Mouse (Mus musculus): ENCODE results near the gene Sclt1. TPM values are rescaled to one million over a fixed set of nuclear protein-coding genes. Genes with fewer than 3 reads are reported as not detected.

Gene Sclt1
- polyA plus RNA-seq, 1 experiment = 4.7 TPM

DNA sequence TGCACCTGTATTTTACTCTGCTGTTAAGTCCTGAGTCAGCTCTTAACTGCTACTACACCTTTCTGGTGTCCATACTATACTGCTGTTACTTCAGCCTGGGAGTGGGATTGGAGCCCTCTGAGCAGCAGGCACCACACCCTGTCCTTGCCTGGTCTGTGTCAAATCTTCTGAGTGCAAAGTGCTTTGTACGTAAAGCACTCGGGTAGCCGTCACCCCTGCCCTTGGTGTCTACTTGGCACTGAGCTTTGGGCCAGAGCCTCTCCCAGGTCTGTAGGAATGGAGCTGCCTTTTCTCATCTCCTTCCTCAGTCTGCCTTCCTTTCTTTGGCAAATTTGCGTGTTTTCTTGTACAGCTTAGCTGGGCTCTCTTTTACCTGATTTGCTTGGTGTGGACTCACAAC, 152.3 kb downstream of the Sclt1 start:
- H3K4me1 ChIP-seq (ENCODE audit: control insufficient read depth, insufficient read depth, low read length) = no peaks in the 10 kb centered on the region
- no peak for DNase-seq
- no peak for TF ChIP-seq POLR2A (IDR thresholded peaks at IDR 0.05; ENCODE audit: borderline replicate concordance, extremely low read depth, low read depth, low read length)
- TF ChIP-seq CTCF (IDR thresholded peaks at IDR 0.05; ENCODE audit: insufficient read depth, low read length) = no peak
- no peak overlapping the region for H3K4me3 ChIP-seq (replicated peaks; ENCODE audit: extremely low read depth, low read depth, low read length)
- 90% methylated on average over 4 of the region's 4 CpGs for WGBS

DNA sequence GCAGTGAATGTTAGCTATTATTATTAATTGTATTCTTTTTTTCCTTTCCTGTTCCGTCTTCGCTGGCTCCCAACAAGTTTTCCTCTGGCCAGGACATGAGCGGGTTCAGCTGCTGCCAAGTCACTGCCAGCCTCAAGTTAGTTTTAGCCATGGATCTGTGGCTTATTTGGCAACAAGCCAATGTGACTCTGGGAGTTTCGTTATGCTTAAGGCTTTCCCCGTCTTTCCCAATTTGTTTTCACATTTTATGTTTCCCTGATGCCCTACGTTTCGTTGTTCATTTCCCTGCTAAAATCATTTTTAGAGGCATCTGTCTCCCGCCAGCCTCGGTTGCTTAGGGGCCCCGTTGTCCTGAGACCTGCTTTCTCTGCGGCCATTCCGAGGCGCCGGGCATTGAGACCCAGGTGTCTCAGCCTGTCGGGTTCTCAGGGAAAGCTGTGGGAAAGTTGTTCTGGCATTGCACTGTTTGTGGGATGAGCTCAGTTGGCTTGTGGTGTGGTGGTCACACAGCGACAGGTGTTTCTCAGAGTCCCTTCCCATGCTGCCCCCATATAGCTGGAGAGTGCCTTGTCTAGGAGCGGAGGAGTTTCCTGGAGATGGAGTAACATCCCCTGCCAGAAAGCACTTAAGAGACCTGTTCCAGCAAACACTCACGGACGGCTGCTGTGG, 152.9 kb downstream of the Sclt1 start:
- Histone ChIP-seq H3K4me3 (replicated peaks; ENCODE audit: extremely low read depth, low read depth, low read length) (no peak overlapping the region), H3K4me1 (ENCODE audit: control insufficient read depth, insufficient read depth, low read length) (no peaks in the 10 kb centered on the region)
- 79% methylated on average over 19 of the region's 19 CpGs for WGBS
- no peak for DNase-seq
- no peak for TF ChIP-seq CTCF (IDR thresholded peaks at IDR 0.05; ENCODE audit: insufficient read depth, low read length)
- no peak for TF ChIP-seq POLR2A (IDR thresholded peaks at IDR 0.05; ENCODE audit: borderline replicate concordance, extremely low read depth, low read depth, low read length)

DNA sequence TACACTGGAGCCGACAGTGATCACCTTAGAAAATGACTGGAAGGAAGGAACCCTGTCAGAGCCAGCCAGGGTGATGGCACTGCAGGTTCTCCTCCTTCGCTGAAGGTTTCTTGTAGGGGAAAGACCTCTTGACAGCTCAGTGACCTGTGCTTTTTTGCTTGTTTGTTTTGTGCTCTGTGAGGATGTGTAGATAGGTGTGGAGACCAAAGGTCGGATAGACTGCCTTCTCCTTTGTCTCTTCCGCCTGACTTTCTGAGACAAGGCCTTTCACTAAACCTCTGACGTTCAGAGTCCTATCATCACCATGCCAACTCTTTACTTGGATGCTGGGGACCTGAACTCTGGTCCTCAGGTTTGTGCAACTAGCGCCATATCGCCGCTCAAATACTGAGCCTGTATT, 153.8 kb downstream of the Sclt1 start:
- 83% methylated on average over 8 of the region's 8 CpGs for WGBS
- no peak overlapping the region for H3K4me3 ChIP-seq (replicated peaks; ENCODE audit: extremely low read depth, low read depth, low read length)
- H3K4me1 ChIP-seq (ENCODE audit: control insufficient read depth, insufficient read depth, low read length) = no peaks in the 10 kb centered on the region
- TF ChIP-seq CTCF (IDR thresholded peaks at IDR 0.05; ENCODE audit: insufficient read depth, low read length) = no peak
- no peak for TF ChIP-seq POLR2A (IDR thresholded peaks at IDR 0.05; ENCODE audit: borderline replicate concordance, extremely low read depth, low read depth, low read length)
- DNase-seq = no peak

DNA sequence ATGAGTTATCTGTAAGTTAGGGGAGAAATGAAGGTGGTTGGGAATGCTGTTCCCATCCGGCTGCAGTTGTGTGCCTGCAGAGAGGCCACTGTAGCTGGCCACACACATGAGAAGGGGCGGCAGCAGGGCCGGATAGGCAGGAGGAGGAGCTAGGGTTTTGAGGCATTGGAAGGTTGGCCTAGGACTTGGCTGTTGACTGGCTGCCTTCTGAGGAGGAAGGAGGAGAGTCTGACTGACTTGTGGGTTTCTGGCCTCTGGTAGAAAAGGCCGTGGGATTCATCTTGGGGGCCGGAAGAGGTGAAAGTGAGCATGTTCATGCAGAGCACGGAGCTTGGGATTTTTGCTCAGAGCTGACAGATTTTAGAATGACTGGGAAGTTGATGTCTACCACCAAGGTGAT, 154.7 kb downstream of the Sclt1 start:
- WGBS = 51% methylated on average over 6 of the region's 6 CpGs
- Histone ChIP-seq H3K4me1 (ENCODE audit: control insufficient read depth, insufficient read depth, low read length) (no peaks in the 10 kb centered on the region), H3K4me3 (replicated peaks; ENCODE audit: extremely low read depth, low read depth, low read length) (no peak overlapping the region)
- no peak for DNase-seq
- TF ChIP-seq CTCF (IDR thresholded peaks at IDR 0.05; ENCODE audit: insufficient read depth, low read length) (no peak), POLR2A (IDR thresholded peaks at IDR 0.05; ENCODE audit: borderline replicate concordance, extremely low read depth, low read depth, low read length) (no peak)

DNA sequence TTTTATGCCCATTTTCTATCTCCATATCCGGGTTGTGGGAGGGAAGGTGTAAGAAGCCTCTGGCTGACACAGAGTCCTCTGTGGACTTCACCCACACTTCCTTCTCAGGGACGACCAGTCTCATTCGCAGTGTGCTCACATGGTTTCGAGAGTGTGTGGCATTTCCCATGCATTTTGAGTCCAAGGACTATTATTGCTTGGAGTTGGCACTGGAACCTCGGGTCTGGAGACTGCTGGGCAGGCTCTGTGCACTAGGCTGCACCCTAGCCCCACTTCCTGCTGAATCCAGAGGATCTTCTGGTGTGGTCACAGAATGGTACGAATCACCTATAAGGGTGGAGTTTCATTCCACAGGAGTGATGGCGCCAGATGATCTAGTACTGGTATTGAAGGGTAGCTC, 155.4 kb downstream of the Sclt1 start:
- Histone ChIP-seq H3K4me1 (ENCODE audit: control insufficient read depth, insufficient read depth, low read length) (no peaks in the 10 kb centered on the region), H3K4me3 (replicated peaks; ENCODE audit: extremely low read depth, low read depth, low read length) (no peak overlapping the region)
- TF ChIP-seq CTCF (IDR thresholded peaks at IDR 0.05; ENCODE audit: insufficient read depth, low read length) = no peak
- no peak for TF ChIP-seq POLR2A (IDR thresholded peaks at IDR 0.05; ENCODE audit: borderline replicate concordance, extremely low read depth, low read depth, low read length)
- WGBS = 63% methylated on average over 7 of the region's 7 CpGs
- no peak for DNase-seq

DNA sequence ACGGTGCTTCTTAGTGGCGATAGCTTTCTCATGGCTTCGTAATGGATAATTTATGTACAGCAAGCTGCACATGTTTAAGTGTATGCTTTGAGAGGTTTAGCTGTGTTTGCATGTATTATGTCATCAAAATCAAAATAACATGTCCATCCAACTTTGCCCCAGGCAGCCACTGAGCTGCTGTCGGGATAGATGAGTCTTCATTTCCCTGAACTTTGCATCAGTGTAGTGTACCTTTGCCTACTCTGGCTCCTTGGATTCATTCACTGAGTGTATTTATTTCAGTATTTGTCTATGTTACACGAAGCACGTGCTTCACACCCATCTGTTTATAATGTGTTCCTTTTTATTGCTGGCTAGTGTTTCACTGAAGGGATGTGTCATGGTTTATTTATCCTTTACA, 156.0 kb downstream of the Sclt1 start:
- DNase-seq = no peak
- Histone ChIP-seq H3K4me1 (ENCODE audit: control insufficient read depth, insufficient read depth, low read length) (no peaks in the 10 kb centered on the region), H3K4me3 (replicated peaks; ENCODE audit: extremely low read depth, low read depth, low read length) (no peak overlapping the region)
- 83% methylated on average over 6 of the region's 6 CpGs for WGBS
- TF ChIP-seq POLR2A (IDR thresholded peaks at IDR 0.05; ENCODE audit: borderline replicate concordance, extremely low read depth, low read depth, low read length) (no peak), CTCF (IDR thresholded peaks at IDR 0.05; ENCODE audit: insufficient read depth, low read length) (no peak)

DNA sequence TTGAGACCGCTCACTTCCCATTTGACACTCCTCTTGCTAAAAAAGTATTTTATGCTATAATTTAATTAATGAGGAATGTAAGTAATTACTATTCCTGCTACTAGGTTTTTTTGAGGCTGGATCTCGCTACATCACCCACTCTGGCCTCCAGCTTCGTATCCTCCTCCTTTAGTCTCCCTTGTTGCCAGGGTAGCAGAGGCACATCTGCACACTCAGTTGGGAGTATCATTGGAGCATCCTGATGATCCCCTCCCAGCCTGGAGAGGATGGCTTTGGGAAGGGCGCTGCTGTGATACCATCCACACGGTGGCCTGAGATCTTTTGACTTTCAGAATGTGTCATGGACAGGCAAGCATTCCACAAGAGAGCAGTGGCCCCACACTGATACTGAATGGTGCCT, 156.8 kb downstream of the Sclt1 start:
- TF ChIP-seq POLR2A (IDR thresholded peaks at IDR 0.05; ENCODE audit: borderline replicate concordance, extremely low read depth, low read depth, low read length) (no peak), CTCF (IDR thresholded peaks at IDR 0.05; ENCODE audit: insufficient read depth, low read length) (no peak)
- 92% methylated on average over 5 of the region's 5 CpGs for WGBS
- no peaks in the 10 kb centered on the region for H3K4me1 ChIP-seq (ENCODE audit: control insufficient read depth, insufficient read depth, low read length)

DNA sequence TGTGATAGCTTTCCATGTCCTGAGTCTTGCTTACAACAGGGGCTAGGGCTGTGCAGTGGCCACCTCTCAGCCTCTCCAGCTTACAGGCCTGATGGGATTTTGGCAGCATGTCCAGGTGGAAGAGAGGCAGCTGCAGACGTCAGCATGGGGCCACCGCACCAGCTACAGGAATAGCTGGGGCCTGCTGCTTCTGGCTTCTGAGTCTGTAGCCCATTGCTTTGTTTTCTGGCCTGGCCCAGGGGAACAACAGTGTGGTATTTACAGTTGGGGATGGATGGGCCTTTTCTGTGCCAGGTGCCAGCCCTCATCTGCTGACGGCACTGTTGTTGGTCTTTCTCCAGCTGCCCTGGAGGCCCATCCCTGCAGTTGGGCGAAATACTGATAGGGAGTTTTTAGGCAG, 158.7 kb downstream of the Sclt1 start:
- Histone ChIP-seq H3K4me1 (ENCODE audit: control insufficient read depth, insufficient read depth, low read length) (no peaks in the 10 kb centered on the region), H3K4me3 (replicated peaks; ENCODE audit: extremely low read depth, low read depth, low read length) (no peak overlapping the region)
- no peak for TF ChIP-seq POLR2A (IDR thresholded peaks at IDR 0.05; ENCODE audit: borderline replicate concordance, extremely low read depth, low read depth, low read length)
- no peak for TF ChIP-seq CTCF (IDR thresholded peaks at IDR 0.05; ENCODE audit: insufficient read depth, low read length)
- no peak for DNase-seq
- WGBS = 80% methylated on average over 4 of the region's 4 CpGs

More for the DNA sequence above, 156.8 kb downstream of the Sclt1 start:
- no peak for DNase-seq
- no peak overlapping the region for H3K4me3 ChIP-seq (replicated peaks; ENCODE audit: extremely low read depth, low read depth, low read length)

DNA sequence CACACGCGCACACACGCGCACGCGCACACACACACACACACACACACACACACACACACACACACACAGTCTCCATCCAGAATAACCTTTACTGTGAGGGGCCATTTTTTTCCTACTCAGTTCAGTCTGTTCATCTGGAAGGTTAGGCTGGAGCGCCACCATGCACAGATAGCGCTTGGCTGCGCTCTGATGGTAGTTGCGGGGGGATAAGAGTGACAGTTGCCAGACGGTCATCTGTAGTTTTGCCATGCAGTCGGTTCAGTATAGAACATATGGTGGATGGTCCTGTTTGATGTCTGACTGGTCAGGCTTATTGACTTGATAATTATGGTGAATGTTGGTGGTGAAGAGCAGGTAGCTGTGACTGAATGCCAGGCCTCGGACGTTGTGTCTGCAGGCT, 159.2 kb downstream of the Sclt1 start:
- Histone ChIP-seq H3K4me3 (replicated peaks; ENCODE audit: extremely low read depth, low read depth, low read length) (no peak overlapping the region), H3K4me1 (ENCODE audit: control insufficient read depth, insufficient read depth, low read length) (no peaks in the 10 kb centered on the region)
- TF ChIP-seq POLR2A (IDR thresholded peaks at IDR 0.05; ENCODE audit: borderline replicate concordance, extremely low read depth, low read depth, low read length) (no peak), CTCF (IDR thresholded peaks at IDR 0.05; ENCODE audit: insufficient read depth, low read length) (no peak)
- WGBS = 96% methylated on average over 14 of the region's 14 CpGs
- no peak for DNase-seq

DNA sequence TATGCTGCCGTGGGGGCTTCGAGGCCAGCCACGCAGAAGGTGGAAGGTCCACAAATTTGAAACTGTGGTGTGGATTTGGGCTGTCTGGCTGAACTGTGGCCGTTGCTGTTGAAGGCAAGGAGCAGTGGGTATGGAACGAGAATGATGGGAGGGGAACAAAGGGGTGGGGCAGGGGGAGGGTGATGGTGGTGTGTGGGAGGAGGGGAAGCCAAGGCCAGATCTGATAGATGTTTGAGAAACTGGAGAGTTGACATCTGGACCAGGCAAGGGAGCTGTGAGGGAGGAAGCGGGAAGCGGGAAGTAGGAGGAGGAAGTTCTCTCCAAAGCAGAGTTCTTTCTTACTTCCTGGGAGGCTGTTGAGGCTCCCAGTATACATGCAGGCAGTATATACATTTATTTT, 160.1 kb downstream of the Sclt1 start:
- 71% methylated on average over 7 of the region's 7 CpGs for WGBS
- Histone ChIP-seq H3K4me3 (replicated peaks; ENCODE audit: extremely low read depth, low read depth, low read length) (no peak overlapping the region), H3K4me1 (ENCODE audit: control insufficient read depth, insufficient read depth, low read length) (no peaks in the 10 kb centered on the region)
- no peak for TF ChIP-seq CTCF (IDR thresholded peaks at IDR 0.05; ENCODE audit: insufficient read depth, low read length)
- no peak for TF ChIP-seq POLR2A (IDR thresholded peaks at IDR 0.05; ENCODE audit: borderline replicate concordance, extremely low read depth, low read depth, low read length)
- DNase-seq = no peak

All from lung, adult 2 months (tissue).